Mouse (Mus musculus) layer of hippocampus, adult 2 months (tissue): Measurements from ENCODE around the gene S100a9. TPM values are rescaled to one million over a fixed set of nuclear protein-coding genes. Genes with fewer than 3 reads are reported as not detected.

Source experiments
- DNase-seq, 2 experiments: peaks; one replicate each; pipeline ENCODE4 v3.0.0; 2022; ENCODE audit warnings: low spot score in 2 of 2
- H3K27ac ChIP-seq: fragments of 200-600 bp; 2 replicates; pipeline ENCODE4 v1.8.1; 2022
- H3K4me3 ChIP-seq: fragments of 200-600 bp; 2 replicates; pipeline ENCODE4 v1.8.1; 2022; ENCODE audit warnings: mild to moderate bottlenecking
- CTCF ChIP-seq: fragments of 200-600 bp; conservative IDR thresholded peaks from 2 replicates; pipeline ENCODE4 v1.8.1; 2022; ENCODE audit warnings: antibody characterized with exemption, mild to moderate bottlenecking, moderate library complexity
- long read RNA-seq, 2 experiments: library from polyadenylated mRNA; stranded (forward); transcript quantifications; one replicate each; pipeline ENCODE4 v2.0.0; 2021; ENCODE audit warnings: borderline mapping rate in 2 of 2
- total RNA-seq, 2 experiments: library from RNA; stranded (reverse); gene quantifications; 2 replicates each; pipeline ENCODE4 v1.2.3; 2021

S100a9 gene
- not detected for total RNA-seq
- long read RNA-seq, experiment 1 = 0 reads
- long read RNA-seq, experiment 2 = 0 reads

GRCm38 (mm10) chr3:90695613-90696012 is at the start of gene S100a9:
TSS of gene S100a9 (minus strand) at chr3:90695721.
- DNase-seq = no peak
- no peak within 1 kb of the TSS for H3K4me3 ChIP-seq
- no peak within 1 kb of the TSS for H3K27ac ChIP-seq
- TF ChIP-seq CTCF = no peak

GRCm38 (mm10) chr3:90726606-90727005 is 31.1 kb upstream of the S100a9 start, which contains the start of gene Pglyrp4:
TSS of gene Pglyrp4 (plus strand) at chr3:90726906.
- TF ChIP-seq CTCF = no peak
- Histone ChIP-seq H3K4me3 (no peak within 1 kb of the TSS), H3K27ac (no peak within 1 kb of the TSS)
- no peak for DNase-seq

GRCm38 (mm10) chr3:90709591-90710460 is 14.3 kb upstream of the S100a9 start:
- peak; percentile 76 to 86 for DNase-seq
- TF ChIP-seq CTCF = peak; percentile 99
- Histone ChIP-seq H3K4me3 (no peak overlapping the region), H3K27ac (no peak overlapping the region)

GRCm38 (mm10) chr3:90708523-90709202 is 13.1 kb upstream of the S100a9 start:
- peak; percentile 94 for TF ChIP-seq CTCF
- DNase-seq = peak; percentile 10 to 30
- no peak overlapping the region for H3K27ac ChIP-seq

GRCm38 (mm10) chr3:90702244-90702643 is 6.7 kb upstream of the S100a9 start:
- H3K27ac ChIP-seq = no peak overlapping the region
- no peak overlapping the region for H3K4me3 ChIP-seq
- DNase-seq = no peak
- TF ChIP-seq CTCF = no peak

More at GRCm38 (mm10) chr3:90708523-90709202, 13.1 kb upstream of the S100a9 start:
- H3K4me3 ChIP-seq = no peak overlapping the region

- Histone ChIP-seq H3K27ac (no peak overlapping the region), H3K4me3 (no peak overlapping the region)
- TF ChIP-seq CTCF = no peak
- DNase-seq = no peak
Observed at GRCm38 (mm10) chr3:90693496-90693895, 2.0 kb downstream of the S100a9 start.

GRCm38 (mm10) chr3:90686835-90687234 is 8.7 kb downstream of the S100a9 start:
- Histone ChIP-seq H3K4me3 (no peak overlapping the region), H3K27ac (no peak overlapping the region)
- DNase-seq = no peak
- TF ChIP-seq CTCF = no peak

- TF ChIP-seq CTCF = no peak
- H3K27ac ChIP-seq = no peak overlapping the region
- no peak overlapping the region for H3K4me3 ChIP-seq
- no peak for DNase-seq
Observed at GRCm38 (mm10) chr3:90683929-90684328, 11.6 kb downstream of the S100a9 start.

GRCm38 (mm10) chr3:90678656-90679055 is 16.9 kb downstream of the S100a9 start:
- no peak for TF ChIP-seq CTCF
- no peak for DNase-seq

GRCm38 (mm10) chr3:90668846-90669245 is 26.7 kb downstream of the S100a9 start, which contains the start of gene S100a8:
TSS of gene S100a8 (plus strand) at chr3:90668978.
- no peak within 1 kb of the TSS for H3K27ac ChIP-seq
- H3K4me3 ChIP-seq = no peak within 1 kb of the TSS
- no peak for DNase-seq
- no peak for TF ChIP-seq CTCF

More at GRCm38 (mm10) chr3:90678656-90679055, 16.9 kb downstream of the S100a9 start:
- Histone ChIP-seq H3K27ac (no peak overlapping the region), H3K4me3 (no peak overlapping the region)

- Histone ChIP-seq H3K27ac (no peak overlapping the region), H3K4me3 (no peak overlapping the region)
- no peak for DNase-seq
- peak; percentile 60 for TF ChIP-seq CTCF
Observed at GRCm38 (mm10) chr3:90664219-90664618, 31.3 kb downstream of the S100a9 start.

GRCm38 (mm10) chr3:90659364-90660044 is 36.0 kb downstream of the S100a9 start:
- no peak for TF ChIP-seq CTCF
- Histone ChIP-seq H3K27ac (no peak overlapping the region), H3K4me3 (no peak overlapping the region)
- DNase-seq = no peak

GRCm38 (mm10) chr3:90657405-90657804 is 38.1 kb downstream of the S100a9 start:
- H3K4me3 ChIP-seq = no peak overlapping the region
- DNase-seq = no peak
- TF ChIP-seq CTCF = peak; percentile 54
- H3K27ac ChIP-seq = no peak overlapping the region
